Mouse (Mus musculus): ENCODE measurements around the gene Ap1b1. TPM values are rescaled to one million over a fixed set of nuclear protein-coding genes. Genes with fewer than 3 reads are reported as not detected.

The Ap1b1 gene
- polyA plus RNA-seq, 1 experiment = 27.7 TPM

DNA sequence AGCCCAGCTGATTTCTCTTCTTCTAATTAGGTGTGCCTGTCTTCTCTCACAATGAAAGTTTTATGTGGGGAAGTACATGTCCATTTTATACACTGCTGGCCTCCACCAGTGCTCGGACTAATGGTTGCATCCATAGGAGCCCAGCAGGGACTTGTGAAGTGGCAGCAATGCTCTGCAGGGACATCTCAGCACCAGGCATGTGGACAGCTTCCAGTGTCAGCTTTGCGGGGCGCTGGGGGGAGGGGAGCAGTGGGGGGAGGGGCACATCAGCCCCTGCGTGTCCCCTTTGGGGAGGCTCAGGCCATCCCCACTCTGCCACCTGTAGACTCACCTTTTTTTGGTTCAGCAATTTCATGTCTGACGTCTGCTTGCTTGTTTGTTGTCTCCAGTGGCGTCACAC lies 33.2 kb upstream of the Ap1b1 start:
- H3K4me1 ChIP-seq (ENCODE audit: control insufficient read depth, insufficient read depth, low read length) = peaks cover 20% of the 10 kb centered on the region
- H3K27me3 ChIP-seq (ENCODE audit: control insufficient read depth, insufficient read depth, low read length) = no peaks in the 10 kb centered on the region
- H3K4me3 ChIP-seq (ENCODE audit: control insufficient read depth, low read depth, low read length) = no peak overlapping the region
- no peak overlapping the region for H3K27ac ChIP-seq (ENCODE audit: control insufficient read depth, insufficient read depth, low read depth, low read length)
- no peak for TF ChIP-seq CTCF (IDR thresholded peaks at IDR 0.05; ENCODE audit: control insufficient read depth, insufficient read depth, insufficient replicate concordance, low read depth, low read length)
- TF ChIP-seq POLR2A (IDR thresholded peaks at IDR 0.05; ENCODE audit: control insufficient read depth, low read depth, low read length) = no peak
- H3K36me3 ChIP-seq (ENCODE audit: control insufficient read depth, insufficient read depth, low read length) = no peaks in the 10 kb centered on the region

DNA sequence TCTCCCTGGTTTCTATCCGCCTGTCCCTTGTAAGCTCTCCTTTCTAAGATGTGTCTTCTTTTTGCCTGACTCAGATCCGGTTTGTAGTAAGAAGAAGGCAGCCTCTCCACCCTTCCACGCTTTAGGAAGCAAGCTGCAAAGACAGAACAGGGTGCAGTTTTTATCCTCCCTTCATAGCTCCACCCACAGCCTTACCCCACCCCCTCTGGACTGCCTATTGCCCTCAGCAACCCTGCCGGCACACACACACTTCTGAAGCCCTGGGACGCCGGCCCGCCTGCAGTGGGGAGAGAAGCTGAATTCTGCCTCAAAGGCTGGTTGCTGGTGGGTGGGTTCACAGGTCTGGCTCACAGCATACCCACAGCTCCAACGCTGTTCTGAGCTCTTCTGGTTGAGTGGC lies 32.7 kb upstream of the Ap1b1 start:
- Histone ChIP-seq H3K27ac (ENCODE audit: control insufficient read depth, insufficient read depth, low read depth, low read length) (no peak overlapping the region), H3K4me1 (ENCODE audit: control insufficient read depth, insufficient read depth, low read length) (peaks cover 16% of the 10 kb centered on the region), H3K4me3 (ENCODE audit: control insufficient read depth, low read depth, low read length) (no peak overlapping the region), H3K27me3 (ENCODE audit: control insufficient read depth, insufficient read depth, low read length) (no peaks in the 10 kb centered on the region), H3K36me3 (ENCODE audit: control insufficient read depth, insufficient read depth, low read length) (no peaks in the 10 kb centered on the region)
- no peak for TF ChIP-seq POLR2A (IDR thresholded peaks at IDR 0.05; ENCODE audit: control insufficient read depth, low read depth, low read length)
- TF ChIP-seq CTCF (IDR thresholded peaks at IDR 0.05; ENCODE audit: control insufficient read depth, insufficient read depth, insufficient replicate concordance, low read depth, low read length) = no peak

DNA sequence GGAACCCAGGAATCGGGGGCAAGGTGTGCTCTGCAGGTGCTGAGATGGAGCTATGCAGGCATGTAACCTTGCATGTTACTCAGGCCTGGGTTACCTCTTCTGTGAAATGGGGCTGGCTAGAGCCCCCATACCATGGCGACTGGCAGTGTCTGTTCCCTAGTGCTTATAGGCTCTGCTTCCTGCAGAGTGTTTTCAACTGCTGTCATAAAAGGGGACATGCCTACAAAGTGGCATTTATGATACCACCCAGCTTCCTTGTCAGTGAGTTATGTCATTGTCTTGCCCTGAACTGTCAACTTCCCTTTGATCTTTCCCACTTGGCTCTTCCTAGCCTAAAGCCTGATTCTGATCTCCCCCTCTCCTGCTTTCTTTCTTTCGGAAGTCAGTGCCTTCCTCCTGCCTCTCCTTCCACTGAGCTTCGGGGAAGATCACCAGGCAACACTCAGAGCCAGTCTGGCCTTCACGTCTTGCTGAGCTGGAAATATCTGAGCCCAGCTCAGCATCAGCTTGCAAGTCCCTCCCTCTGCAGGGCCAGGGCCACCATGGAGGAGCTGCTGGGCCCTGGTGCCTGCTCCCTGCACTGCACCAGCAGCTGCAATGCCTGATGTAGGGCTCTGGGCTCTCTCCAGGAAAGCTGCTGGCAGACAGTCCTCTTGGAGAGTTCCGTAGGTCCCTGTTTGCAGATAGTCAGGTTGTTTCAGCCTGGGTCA lies 23.4 kb upstream of the Ap1b1 start:
- Histone ChIP-seq H3K27me3 (ENCODE audit: control insufficient read depth, insufficient read depth, low read length) (no peaks in the 10 kb centered on the region), H3K36me3 (ENCODE audit: control insufficient read depth, insufficient read depth, low read length) (no peaks in the 10 kb centered on the region), H3K4me3 (ENCODE audit: control insufficient read depth, low read depth, low read length) (no peak overlapping the region), H3K27ac (ENCODE audit: control insufficient read depth, insufficient read depth, low read depth, low read length) (no peak overlapping the region), H3K4me1 (ENCODE audit: control insufficient read depth, insufficient read depth, low read length) (no peaks in the 10 kb centered on the region)
- TF ChIP-seq CTCF (IDR thresholded peaks at IDR 0.05; ENCODE audit: control insufficient read depth, insufficient read depth, insufficient replicate concordance, low read depth, low read length) (no peak), POLR2A (IDR thresholded peaks at IDR 0.05; ENCODE audit: control insufficient read depth, low read depth, low read length) (no peak)

DNA sequence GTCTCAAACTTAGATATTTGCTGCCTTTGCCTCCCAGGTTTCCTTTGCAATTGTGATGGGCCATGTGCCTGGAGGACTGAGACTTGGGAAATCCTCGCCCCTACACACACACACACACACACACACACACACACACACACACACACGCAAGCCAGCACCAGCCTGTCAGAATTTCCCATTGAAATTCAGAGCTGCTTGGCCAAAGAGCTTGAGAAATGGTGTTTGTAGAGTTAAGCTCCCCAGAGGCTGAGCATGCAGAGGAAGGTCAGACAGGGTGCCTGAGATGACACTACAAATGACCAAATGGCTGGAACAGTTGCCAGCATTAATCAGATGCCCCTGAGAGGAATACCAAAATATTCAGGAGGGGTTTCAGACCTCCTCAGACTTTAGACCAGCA lies 20.3 kb upstream of the Ap1b1 start:
- H3K4me1 ChIP-seq (ENCODE audit: control insufficient read depth, insufficient read depth, low read length) = peaks cover 4% of the 10 kb centered on the region
- H3K27ac ChIP-seq (ENCODE audit: control insufficient read depth, insufficient read depth, low read depth, low read length) = no peak overlapping the region
- no peak overlapping the region for H3K4me3 ChIP-seq (ENCODE audit: control insufficient read depth, low read depth, low read length)
- TF ChIP-seq CTCF (IDR thresholded peaks at IDR 0.05; ENCODE audit: control insufficient read depth, insufficient read depth, insufficient replicate concordance, low read depth, low read length) (no peak), POLR2A (IDR thresholded peaks at IDR 0.05; ENCODE audit: control insufficient read depth, low read depth, low read length) (no peak)
- no peaks in the 10 kb centered on the region for H3K27me3 ChIP-seq (ENCODE audit: control insufficient read depth, insufficient read depth, low read length)
- H3K36me3 ChIP-seq (ENCODE audit: control insufficient read depth, insufficient read depth, low read length) = no peaks in the 10 kb centered on the region

DNA sequence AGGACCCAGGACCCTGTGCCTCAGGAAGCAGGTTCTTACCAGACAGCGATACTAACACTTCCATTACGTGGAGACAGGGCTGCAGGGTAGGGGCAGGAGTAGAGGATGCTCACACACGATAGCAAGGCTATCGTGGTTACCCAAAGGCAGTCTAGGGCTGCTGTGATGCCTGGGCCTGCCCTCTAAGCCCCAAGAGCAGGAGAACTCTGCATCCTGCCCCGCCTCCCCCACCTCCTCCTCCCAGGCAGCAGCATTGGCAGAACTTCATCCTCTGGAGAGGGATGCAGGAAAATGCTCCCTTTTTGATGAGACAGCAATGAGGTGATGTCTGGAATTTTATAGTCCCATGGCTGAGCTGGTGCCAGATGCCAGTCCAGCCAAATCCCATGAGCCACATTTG lies 19.7 kb upstream of the Ap1b1 start:
- H3K27me3 ChIP-seq (ENCODE audit: control insufficient read depth, insufficient read depth, low read length) = no peaks in the 10 kb centered on the region
- H3K27ac ChIP-seq (ENCODE audit: control insufficient read depth, insufficient read depth, low read depth, low read length) = no peak overlapping the region
- no peaks in the 10 kb centered on the region for H3K36me3 ChIP-seq (ENCODE audit: control insufficient read depth, insufficient read depth, low read length)
- H3K4me1 ChIP-seq (ENCODE audit: control insufficient read depth, insufficient read depth, low read length) = peaks cover 4% of the 10 kb centered on the region
- TF ChIP-seq POLR2A (IDR thresholded peaks at IDR 0.05; ENCODE audit: control insufficient read depth, low read depth, low read length) (no peak), CTCF (IDR thresholded peaks at IDR 0.05; ENCODE audit: control insufficient read depth, insufficient read depth, insufficient replicate concordance, low read depth, low read length) (no peak)
- no peak overlapping the region for H3K4me3 ChIP-seq (ENCODE audit: control insufficient read depth, low read depth, low read length)

DNA sequence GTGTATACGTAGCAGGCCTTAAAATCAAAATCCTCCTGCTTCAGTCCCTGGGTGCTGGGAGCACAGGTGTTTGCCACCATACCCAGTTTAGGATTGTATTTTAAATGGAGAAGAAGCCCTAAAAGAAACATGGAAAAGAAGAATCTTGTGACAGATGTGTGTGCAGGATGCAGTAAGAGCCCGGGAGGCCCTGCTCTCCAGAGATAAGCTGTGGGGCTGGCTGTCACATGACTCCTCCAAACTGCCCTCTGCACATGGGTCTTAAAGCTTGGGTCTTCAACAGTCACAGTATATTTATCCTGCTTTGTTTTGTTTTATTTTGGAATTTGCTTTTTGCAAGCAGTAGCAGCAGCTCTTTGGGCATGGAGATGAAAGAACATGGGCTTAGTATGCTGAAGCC lies 19.1 kb upstream of the Ap1b1 start:
- Histone ChIP-seq H3K36me3 (ENCODE audit: control insufficient read depth, insufficient read depth, low read length) (no peaks in the 10 kb centered on the region), H3K4me1 (ENCODE audit: control insufficient read depth, insufficient read depth, low read length) (peaks cover 4% of the 10 kb centered on the region), H3K27me3 (ENCODE audit: control insufficient read depth, insufficient read depth, low read length) (no peaks in the 10 kb centered on the region), H3K4me3 (ENCODE audit: control insufficient read depth, low read depth, low read length) (no peak overlapping the region), H3K27ac (ENCODE audit: control insufficient read depth, insufficient read depth, low read depth, low read length) (no peak overlapping the region)
- no peak for TF ChIP-seq CTCF (IDR thresholded peaks at IDR 0.05; ENCODE audit: control insufficient read depth, insufficient read depth, insufficient replicate concordance, low read depth, low read length)
- no peak for TF ChIP-seq POLR2A (IDR thresholded peaks at IDR 0.05; ENCODE audit: control insufficient read depth, low read depth, low read length)

DNA sequence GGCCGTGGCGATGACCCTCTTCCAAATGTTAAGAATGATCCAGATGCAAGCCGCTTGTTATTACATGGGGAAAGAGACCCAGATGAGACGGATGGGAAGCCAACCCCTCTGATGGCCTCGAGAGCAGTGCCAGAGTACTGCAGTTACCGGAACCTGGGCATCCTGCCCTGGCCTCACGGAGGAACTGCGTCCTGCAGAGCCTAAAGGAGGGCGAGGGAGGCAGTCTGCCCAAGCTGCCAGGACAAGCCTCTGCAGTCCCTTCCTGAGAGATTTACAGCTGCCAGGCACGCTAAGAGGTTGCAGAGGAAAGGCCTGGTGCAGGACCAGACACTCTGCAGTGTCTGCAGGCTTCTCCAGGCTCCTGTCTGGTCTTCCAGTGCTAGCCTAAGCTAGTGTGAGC lies 18.2 kb upstream of the Ap1b1 start:
- no peak overlapping the region for H3K4me3 ChIP-seq (ENCODE audit: control insufficient read depth, low read depth, low read length)
- H3K4me1 ChIP-seq (ENCODE audit: control insufficient read depth, insufficient read depth, low read length) = peaks cover 4% of the 10 kb centered on the region
- no peak overlapping the region for H3K27ac ChIP-seq (ENCODE audit: control insufficient read depth, insufficient read depth, low read depth, low read length)
- H3K27me3 ChIP-seq (ENCODE audit: control insufficient read depth, insufficient read depth, low read length) = no peaks in the 10 kb centered on the region
- TF ChIP-seq CTCF (IDR thresholded peaks at IDR 0.05; ENCODE audit: control insufficient read depth, insufficient read depth, insufficient replicate concordance, low read depth, low read length) = no peak
- no peak for TF ChIP-seq POLR2A (IDR thresholded peaks at IDR 0.05; ENCODE audit: control insufficient read depth, low read depth, low read length)
- H3K36me3 ChIP-seq (ENCODE audit: control insufficient read depth, insufficient read depth, low read length) = no peaks in the 10 kb centered on the region

Measured in testis, adult 2 months (tissue).